8 mouse cellular contexts compared by ENCODE assay signal in the genomic region with DNA sequence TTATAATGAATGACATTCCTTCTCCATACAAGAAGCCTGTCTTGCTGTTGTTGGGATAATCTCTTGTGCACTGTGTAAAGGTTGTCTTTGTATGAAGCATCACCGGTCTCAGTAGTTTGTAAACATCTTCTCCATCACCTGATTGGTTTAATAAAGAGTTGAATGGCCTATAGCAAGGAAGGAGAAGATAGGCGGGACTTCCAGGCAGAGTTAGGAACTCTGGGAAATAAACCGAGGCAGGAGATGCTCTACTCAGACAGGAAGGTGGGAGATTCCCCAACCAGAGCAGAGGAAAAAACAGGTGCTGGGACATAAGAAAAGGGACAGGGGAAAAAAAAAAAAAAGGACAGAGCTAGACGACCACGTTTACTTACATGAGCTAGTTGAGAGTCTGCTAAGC. TPM values are rescaled to one million over a fixed set of nuclear protein-coding genes. Genes with fewer than 3 reads are reported as not detected.
DNase-seq lines count a peak whose midpoint lies in the region; ATAC-seq and TF ChIP-seq lines count a peak whose summit lies in the region.
"Had no signal": no experiment of that assay in that cellular context is flagged by ENCODE, and none has a peak within 500 bp of the region (broad histone marks: within the 10 kb centered on the region; RNA-seq: fewer than 3 reads in every experiment).

No protein-coding gene starts in this region.

- no peak for ATAC-seq in midbrain, postnatal 0 days (ENCODE audit: low FRiP score)
- 0 out of 2 replicates have a peak, but pooled peaks have one; percentile 53 for ATAC-seq in erythroid progenitor cell, adult 5-6 weeks (replicated peaks; ENCODE audit: low FRiP score, poor library complexity, severe bottlenecking)
- no peak for ATAC-seq in liver, embryonic 13.5 days (ENCODE audit: low read depth)

- 39% methylated on average over 5 of the region's 5 CpGs for WGBS in midbrain, embryonic 10.5 days
- WGBS in midbrain, postnatal 0 days = 45% methylated on average over 5 of the region's 5 CpGs
- WGBS in liver, embryonic 13.5 days (ENCODE audit: insufficient replicate concordance) = 32% methylated on average over 5 of the region's 5 CpGs

- no peaks in the 10 kb centered on the region for H3K9me3 ChIP-seq in midbrain, embryonic 10.5 days (replicated peaks)
- no peaks in the 10 kb centered on the region for H3K9me3 ChIP-seq in midbrain, postnatal 0 days (ENCODE audit: low read length)
- H3K9me3 ChIP-seq in liver, embryonic 13.5 days (replicated peaks) = no peaks in the 10 kb centered on the region
- H3K9me3 ChIP-seq: limb, embryonic 15.5 days had no signal

- no peak overlapping the region for H3K27ac ChIP-seq in midbrain, embryonic 10.5 days (replicated peaks)
- no peak overlapping the region for H3K27ac ChIP-seq in midbrain, postnatal 0 days (ENCODE audit: low read depth, low read length)
- H3K27ac ChIP-seq in liver, embryonic 13.5 days = no peak overlapping the region
- H3K27ac ChIP-seq: limb, embryonic 15.5 days had no signal

- no peaks in the 10 kb centered on the region for H3K27me3 ChIP-seq in midbrain, embryonic 10.5 days (ENCODE audit: low read depth, poor library complexity, severe bottlenecking)
- no peaks in the 10 kb centered on the region for H3K27me3 ChIP-seq in midbrain, postnatal 0 days (ENCODE audit: insufficient read depth, low read length)
- peaks cover 17% of the 10 kb centered on the region for H3K27me3 ChIP-seq in liver, embryonic 13.5 days
- H3K27me3 ChIP-seq: limb, embryonic 15.5 days had no signal

- intact Hi-C loops in left cerebral cortex, postnatal 14 days (cut with DNase I) = no loop called here
- intact Hi-C loops in left cerebral cortex, postnatal 36 days (cut with DNase I) = no loop called here
- intact Hi-C loops in left cerebral cortex, postnatal 25 days (cut with DNase I) = no loop called here

- H3K4me2 ChIP-seq in midbrain, postnatal 0 days (ENCODE audit: low read depth, low read length, poor library complexity, severe bottlenecking) = no peak overlapping the region
- peak overlapping the region; percentile 21 for H3K4me2 ChIP-seq in liver, embryonic 13.5 days
- H3K4me2 ChIP-seq: limb, embryonic 15.5 days had no signal

- H3K36me3 ChIP-seq in midbrain, embryonic 10.5 days = no peaks in the 10 kb centered on the region
- H3K36me3 ChIP-seq in midbrain, postnatal 0 days (ENCODE audit: insufficient read depth, low read length) = no peaks in the 10 kb centered on the region
- no peaks in the 10 kb centered on the region for H3K36me3 ChIP-seq in liver, embryonic 13.5 days
- H3K36me3 ChIP-seq: limb, embryonic 15.5 days had no signal

- H3K4me1 ChIP-seq in midbrain, embryonic 10.5 days = peaks cover 9% of the 10 kb centered on the region; the same call in 1 of the 2 replicates
- H3K4me1 ChIP-seq in midbrain, postnatal 0 days (ENCODE audit: insufficient read depth, low read length) = no peaks in the 10 kb centered on the region
- no peaks in the 10 kb centered on the region for H3K4me1 ChIP-seq in liver, embryonic 13.5 days (replicated peaks)
- H3K4me1 ChIP-seq: limb, embryonic 15.5 days had no signal

- peak overlapping the region; percentile 37 for H3K4me3 ChIP-seq in midbrain, embryonic 10.5 days
- no peak overlapping the region for H3K4me3 ChIP-seq in midbrain, postnatal 0 days (ENCODE audit: low read depth, low read length)
- no peak overlapping the region for H3K4me3 ChIP-seq in liver, embryonic 13.5 days (replicated peaks)
- H3K4me3 ChIP-seq: limb, embryonic 15.5 days had no signal

- H3K9ac ChIP-seq in midbrain, postnatal 0 days (replicated peaks; ENCODE audit: low read length, poor library complexity, severe bottlenecking) = no peak overlapping the region
- no peak overlapping the region for H3K9ac ChIP-seq in liver, embryonic 13.5 days
- H3K9ac ChIP-seq: limb, embryonic 15.5 days had no signal

- DNase-seq in midbrain, embryonic 10.5 days (ENCODE audit: low spot score) = no peak
- no peak for DNase-seq in midbrain, postnatal 0 days (ENCODE audit: low spot score)
- DNase-seq in liver, embryonic 13.5 days = no peak
- DNase-seq in left cerebral cortex, postnatal 14 days (ENCODE audit: low spot score in 2 of 2) = no peak
- DNase-seq in left cerebral cortex, postnatal 36 days (ENCODE audit: low spot score in 2 of 2) = no peak
- no peak for DNase-seq in left cerebral cortex, postnatal 25 days (ENCODE audit: low spot score in 2 of 2)

- no peak for TF ChIP-seq CTCF in midbrain, postnatal 0 days (IDR thresholded peaks at IDR 0.05)

RNA-seq across cellular contexts. Expression of a gene that starts 20.0 kb away (rescaled TPM):
- polyA plus RNA-seq in midbrain, embryonic 10.5 days (2016; fragmentation: Nextera tagmentation; extraction: Ambion mirVana) = 19.6 and 20.7 TPM in 2 replicates
- total RNA-seq in midbrain, postnatal 0 days (2014; rRNA removed) = 12.4 and 17.5 TPM in 2 replicates
- 15.3 and 17.0 TPM in 2 replicates for polyA plus RNA-seq in midbrain, postnatal 0 days (2015; fragmentation: Nextera tagmentation; extraction: Ambion mirVana)
- total RNA-seq in erythroid progenitor cell, adult 5-6 weeks (2015; ENCODE audit: low replicate concordance) = 17.3 and 21.4 TPM in 2 replicates
- 16.7 and 21.1 TPM in 2 replicates for total RNA-seq in erythroid progenitor cell, adult 5-6 weeks (2017; ENCODE audit: low replicate concordance)
- polyA plus RNA-seq in liver, embryonic 13.5 days (2015; fragmentation: Nextera tagmentation; extraction: Ambion mirVana) = 7.2 and 7.6 TPM in 2 replicates
- 1 to 10 TPM; 8.4 to 8.7 TPM for total RNA-seq in left cerebral cortex, postnatal 14 days (2021)
- total RNA-seq in left cerebral cortex, postnatal 36 days (2021) = 10 to 100 TPM in 1 of 2 experiments, 1 to 10 TPM in 1; 9.5 to 11.5 TPM
- total RNA-seq in left cerebral cortex, postnatal 25 days (2021) = 1 to 10 TPM; 8.5 to 9.1 TPM

RNA-seq across cellular contexts. Expression of a gene that starts 49.2 kb away (rescaled TPM):
- 11.1 and 14.4 TPM in 2 replicates for polyA plus RNA-seq in midbrain, embryonic 10.5 days (2016; fragmentation: Nextera tagmentation; extraction: Ambion mirVana)
- 137 and 143 TPM in 2 replicates for total RNA-seq in midbrain, postnatal 0 days (2014; rRNA removed)
- 19.0 and 21.9 TPM in 2 replicates for polyA plus RNA-seq in midbrain, postnatal 0 days (2015; fragmentation: Nextera tagmentation; extraction: Ambion mirVana)
- total RNA-seq in erythroid progenitor cell, adult 5-6 weeks (2015; ENCODE audit: low replicate concordance) = 111 and 128 TPM in 2 replicates
- total RNA-seq in erythroid progenitor cell, adult 5-6 weeks (2017; ENCODE audit: low replicate concordance) = 192 and 194 TPM in 2 replicates
- polyA plus RNA-seq in liver, embryonic 13.5 days (2015; fragmentation: Nextera tagmentation; extraction: Ambion mirVana) = 5.8 and 7.0 TPM in 2 replicates
- 100 to 1,000 TPM; 134 to 139 TPM for total RNA-seq in left cerebral cortex, postnatal 14 days (2021)
- 100 to 1,000 TPM; 129 to 138 TPM for total RNA-seq in left cerebral cortex, postnatal 36 days (2021)
- 100 to 1,000 TPM; 135 to 137 TPM for total RNA-seq in left cerebral cortex, postnatal 25 days (2021)
